Mouse (Mus musculus) heart, postnatal 10 days (tissue): Measurements from ENCODE around the gene Atf7ip. TPM values are rescaled to one million over a fixed set of nuclear protein-coding genes. Genes with fewer than 3 reads are reported as not detected.

Experiments
- DNase-seq, 2 experiments: peaks; one replicate each; pipeline ENCODE4 v3.0.0; 2021
- intact Hi-C: fragments of 180-260 bp; cut with DNase I; formaldehyde crosslinking; loops from one replicate; pipeline ENCODE4 v1.15.1; 2025
- total RNA-seq, 2 experiments: library from RNA; stranded (reverse); gene quantifications; 2 replicates each; pipeline ENCODE4 v1.2.3; 2021

Atf7ip gene
- total RNA-seq, 2 experiments from 2014 or later, result 93.8 to 103 TPM

DNA sequence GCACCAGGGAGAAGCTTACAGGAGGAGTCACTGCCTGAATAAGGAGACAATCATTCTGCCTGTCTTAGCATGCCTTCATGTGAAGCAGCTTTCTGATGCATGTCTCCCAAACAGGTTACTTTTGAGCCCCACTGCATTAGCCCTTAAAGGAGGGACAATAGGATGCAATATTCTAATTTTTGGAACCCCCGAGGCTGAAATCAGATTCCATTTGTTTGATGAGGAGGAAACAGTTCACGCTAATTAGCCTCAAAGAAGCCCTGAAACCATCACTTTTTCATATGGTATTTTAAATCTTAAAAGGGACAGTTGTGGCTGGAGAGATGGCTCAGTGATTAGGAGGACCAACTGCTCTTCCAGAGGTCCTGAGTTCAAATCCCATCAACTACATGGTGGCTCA, 22.4 kb upstream of the Atf7ip start:
- intact Hi-C loops, result no loop called here
- DNase-seq, result no peak

DNA sequence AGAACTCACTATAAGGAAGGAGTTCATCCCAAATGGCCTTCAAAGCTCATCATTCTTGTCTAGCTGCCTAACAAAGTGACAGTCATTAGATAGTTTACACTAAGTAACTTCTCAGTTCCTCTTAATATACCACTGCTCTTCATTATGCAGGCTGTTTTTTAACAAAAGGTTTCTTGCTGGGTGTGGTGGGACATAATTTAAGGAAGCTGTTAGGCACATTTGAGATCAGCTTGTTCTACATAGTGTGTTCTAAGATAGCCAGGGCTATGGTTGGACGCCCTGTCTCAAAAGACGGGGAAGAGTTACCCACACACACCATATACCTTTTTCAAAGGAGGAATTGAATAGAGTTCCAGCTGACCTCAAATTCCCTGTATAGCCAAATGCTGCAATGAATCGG, 21.9 kb upstream of the Atf7ip start:
- intact Hi-C loops, result no loop called here
- DNase-seq, result no peak

DNA sequence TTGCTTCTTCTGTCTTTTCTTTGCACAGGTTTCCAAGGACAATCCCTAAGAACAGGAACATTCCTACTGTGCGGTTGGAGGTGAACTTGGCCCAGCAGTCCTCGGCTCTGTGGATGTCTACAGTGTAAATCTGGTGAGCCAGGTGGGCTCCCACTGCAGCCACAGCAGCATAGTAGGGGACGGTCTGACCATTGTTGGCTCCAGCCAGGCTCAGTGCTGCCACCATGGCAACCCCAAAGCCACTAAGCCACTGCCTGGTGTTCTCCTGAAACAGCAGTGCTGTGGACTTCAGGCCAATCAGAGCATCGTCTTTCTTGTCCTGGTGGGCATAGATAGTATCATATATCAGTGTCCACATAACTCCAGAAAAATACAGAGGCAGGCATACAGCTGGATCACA, 19.8 kb upstream of the Atf7ip start:
- DNase-seq, result no peak
- intact Hi-C loops, result no loop called here

DNA sequence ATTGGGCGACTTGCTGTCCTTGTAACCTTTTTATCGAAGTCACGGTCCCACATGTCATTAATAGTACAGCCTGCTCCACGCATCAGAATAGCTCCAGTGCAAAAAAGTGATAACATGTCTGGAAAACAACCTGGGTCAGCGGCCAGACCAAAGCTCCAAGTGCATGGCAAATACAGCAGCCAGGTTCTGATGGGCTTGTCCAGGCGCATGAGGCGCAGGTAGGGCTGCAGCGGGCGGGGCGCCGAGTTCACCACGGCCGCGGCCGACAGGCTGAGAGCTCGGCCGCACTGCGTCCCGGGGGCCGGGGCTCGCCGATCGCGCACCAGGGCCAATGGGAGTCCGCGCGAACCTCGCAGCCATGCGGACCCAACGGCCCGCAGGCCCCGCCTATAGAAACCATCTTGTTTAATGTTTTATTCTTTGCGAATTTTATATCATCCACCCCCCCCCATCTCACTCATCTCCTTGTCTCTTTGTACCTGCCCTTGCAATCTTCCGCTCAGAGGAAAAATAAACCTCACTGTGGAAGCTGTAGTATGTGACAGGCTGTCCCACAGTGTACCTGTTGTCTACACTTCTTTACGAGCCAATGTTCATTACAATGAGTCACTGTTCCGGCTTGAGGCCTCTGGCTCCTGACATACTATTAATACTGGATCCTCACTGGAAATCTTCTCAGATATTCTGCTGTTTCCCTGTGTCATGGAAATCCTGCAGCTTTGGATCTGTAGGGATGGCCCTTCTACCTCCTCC, 19.0 kb upstream of the Atf7ip start:
- no peak for DNase-seq
- intact Hi-C loops, result no loop called here

- intact Hi-C loops, result no loop called here
These were observed 18.4 kb upstream of the Atf7ip start for GRCm38 (mm10) chr6:136487554-136487950.

DNA sequence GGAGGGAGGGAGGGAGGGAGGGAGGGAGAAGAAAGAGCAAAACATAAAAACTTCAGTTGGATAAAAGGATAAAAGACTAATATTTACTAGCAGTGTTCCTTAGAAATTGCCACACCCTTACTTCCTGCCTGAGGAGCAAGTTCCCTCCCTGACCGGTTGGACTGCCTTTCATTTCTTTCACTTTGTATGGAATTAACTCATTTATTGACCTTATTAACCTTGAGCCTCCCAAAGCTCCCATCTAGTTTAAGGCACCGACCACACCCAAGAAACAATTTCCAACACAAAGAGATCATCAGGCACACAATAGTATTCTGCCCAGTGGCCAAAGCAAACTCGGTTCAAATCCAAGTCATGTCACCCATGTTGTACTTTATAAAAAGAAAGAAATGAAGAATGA, 16.1 kb upstream of the Atf7ip start:
- DNase-seq, result no peak
- intact Hi-C loops, result loop anchor here (2.0 kb wide), 1 partner anchor 27 kb away; no protein-coding TSS in a partner anchor

More at GRCm38 (mm10) chr6:136487554-136487950, 18.4 kb upstream of the Atf7ip start:
- no peak for DNase-seq

DNA sequence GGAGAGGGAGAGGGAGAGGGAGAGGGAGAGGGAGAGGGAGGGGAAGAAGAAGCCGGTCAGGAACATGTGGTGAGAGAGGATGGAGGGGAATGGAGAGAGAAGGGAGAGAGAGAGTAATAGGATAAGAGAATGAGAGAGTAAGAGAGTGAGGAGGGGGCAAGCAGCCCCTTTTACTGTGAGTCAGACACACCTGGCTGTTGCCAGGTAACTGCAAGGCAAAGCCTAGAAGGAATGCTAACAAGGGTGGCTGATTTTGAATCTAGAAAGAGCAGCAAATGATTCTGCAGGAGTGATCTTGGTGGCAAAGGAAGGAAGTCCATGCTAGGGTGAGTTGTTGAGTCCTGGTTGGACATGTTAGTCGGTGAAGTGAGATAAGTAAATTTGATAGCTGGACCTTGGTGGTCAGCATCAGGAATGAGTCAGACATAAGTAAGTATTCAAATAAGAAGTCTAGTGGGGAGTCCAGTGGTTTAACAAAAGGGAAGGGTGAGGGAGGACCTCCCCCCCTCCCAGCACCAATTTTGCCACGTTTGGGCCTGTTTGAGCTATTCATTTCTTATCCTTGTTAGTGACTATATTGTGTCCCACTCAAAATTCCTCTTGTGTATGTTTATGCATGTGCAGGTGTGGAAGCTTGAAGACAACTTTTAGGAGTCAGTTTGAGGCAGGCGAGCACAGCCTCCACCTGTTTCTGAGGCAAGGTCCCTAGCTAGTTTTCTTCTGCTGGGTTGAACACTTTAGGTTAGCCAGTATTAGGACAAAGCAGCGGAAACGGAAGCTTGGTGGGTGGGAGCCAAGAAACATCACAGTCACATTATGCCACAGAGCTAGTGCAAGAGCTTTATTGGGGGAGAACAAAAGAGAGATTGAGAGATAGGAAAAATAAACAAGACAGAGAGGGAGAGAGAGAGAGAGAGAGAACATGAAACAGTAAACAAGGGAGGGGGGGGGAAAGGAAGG, 15.2 kb upstream of the Atf7ip start:
- no peak for DNase-seq

DNA sequence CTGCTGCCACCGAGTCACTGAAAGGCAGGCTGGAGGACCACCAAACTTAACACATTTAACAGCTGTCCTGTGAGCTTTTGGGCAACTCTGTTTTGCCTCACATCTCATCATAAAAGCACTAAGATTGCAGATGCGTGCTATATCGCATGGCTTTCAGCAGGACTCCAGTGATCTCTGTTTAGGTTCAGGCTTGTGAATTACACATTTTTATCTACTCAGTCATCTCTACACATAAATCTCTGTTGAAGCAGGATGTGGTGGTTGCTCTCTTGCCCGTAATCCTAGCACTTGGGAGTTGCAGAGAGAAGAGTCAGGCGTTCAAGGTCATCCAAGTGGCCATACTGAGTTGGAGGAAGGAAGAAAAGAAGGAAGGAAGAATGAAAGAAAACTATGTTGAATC, 14.3 kb upstream of the Atf7ip start:
- no peak for DNase-seq
- intact Hi-C loops, result loop anchor here (2.0 kb wide), 1 partner anchor 25 kb away; no protein-coding TSS in a partner anchor

More for the DNA sequence above, 15.2 kb upstream of the Atf7ip start:
- intact Hi-C loops, result loop anchor here (2.0 kb wide), 1 partner anchor 26 kb away; no protein-coding TSS in a partner anchor

DNA sequence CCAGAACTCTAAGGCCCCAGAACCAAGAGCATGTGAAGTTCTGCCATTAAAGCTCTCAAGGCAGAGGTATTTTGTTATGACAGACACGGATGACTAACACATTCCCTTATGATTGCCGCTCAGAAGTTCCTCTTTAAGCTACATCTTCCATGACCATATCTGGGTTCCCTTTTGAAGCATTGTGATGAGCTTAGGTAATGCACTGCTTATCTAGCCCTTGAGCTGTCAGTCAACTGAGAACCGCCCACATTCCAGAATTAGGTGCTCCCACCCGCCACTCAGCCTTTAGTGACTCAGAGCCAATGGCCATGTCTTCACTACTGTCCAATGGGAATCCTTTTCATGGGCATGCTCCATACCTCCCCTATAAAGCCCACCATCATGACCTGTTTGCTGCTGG, 13.7 kb upstream of the Atf7ip start:
- intact Hi-C loops, result no loop called here
- no peak for DNase-seq

GRCm38 (mm10) chr6:136493486-136493885, 12.5 kb upstream of the Atf7ip start:
- DNase-seq, result no peak
- intact Hi-C loops, result no loop called here

DNA sequence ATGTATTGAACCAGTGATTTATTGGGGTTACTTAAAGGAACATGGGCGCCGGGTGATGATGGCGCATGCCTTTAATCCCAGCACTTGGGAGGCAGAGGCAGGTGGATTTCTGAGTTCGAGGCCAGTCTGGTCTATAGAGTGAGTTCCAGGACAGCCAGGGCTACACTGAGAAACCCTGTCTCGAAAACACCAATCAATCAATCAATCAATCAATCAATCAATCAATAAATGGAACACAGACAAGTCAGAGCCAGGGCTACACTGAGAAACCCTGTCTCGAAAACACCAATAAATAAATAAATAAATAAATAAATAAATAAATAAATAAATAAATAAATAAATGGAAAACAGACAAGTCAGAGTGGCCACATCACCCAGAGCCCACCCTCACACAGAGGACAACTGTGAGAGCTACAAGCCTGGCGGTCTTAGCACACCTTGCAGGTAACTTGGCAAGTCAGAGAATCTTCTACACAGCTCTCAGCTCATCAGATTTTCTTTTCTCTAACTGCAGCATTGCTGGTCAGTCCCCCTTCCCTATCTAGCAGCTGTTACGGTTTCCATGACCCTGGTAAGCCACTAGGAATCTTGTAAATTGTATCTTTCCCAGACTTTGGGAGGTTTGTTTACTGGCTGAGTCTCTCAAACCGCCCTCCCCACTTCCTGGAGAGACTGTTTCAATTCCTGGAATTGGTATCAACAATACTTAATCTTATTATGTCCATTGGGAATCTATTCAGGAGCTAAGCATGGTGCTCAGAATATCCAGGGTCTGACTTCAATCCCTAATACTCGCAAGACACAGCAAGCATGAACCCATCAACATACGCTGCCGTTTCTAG, 11.8 kb upstream of the Atf7ip start:
- intact Hi-C loops, result no loop called here
- DNase-seq, result no peak

DNA sequence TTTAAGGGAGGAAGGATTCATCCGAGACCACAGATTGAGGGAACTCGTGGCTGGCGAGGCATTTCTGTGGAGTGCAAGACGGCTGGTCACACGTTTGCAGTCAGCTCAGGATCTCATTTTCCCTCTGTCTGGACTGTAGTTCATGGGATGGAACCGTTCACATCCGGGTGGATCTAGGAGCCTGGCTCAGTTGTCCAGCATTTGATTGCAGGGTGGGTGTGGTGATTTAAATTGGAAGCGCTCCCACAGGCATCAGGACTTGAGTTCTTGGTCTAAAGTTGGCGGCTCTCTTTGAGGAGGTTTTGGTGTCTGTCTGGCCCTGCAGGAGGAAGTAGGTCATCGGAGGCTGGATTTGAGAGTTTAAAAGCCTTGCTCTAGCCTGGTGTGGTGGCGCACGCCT, 10.9 kb upstream of the Atf7ip start:
- intact Hi-C loops, result no loop called here

GRCm38 (mm10) chr6:136497744-136498143, 8.2 kb upstream of the Atf7ip start:
- intact Hi-C loops, result no loop called here

More for the DNA sequence above, 10.9 kb upstream of the Atf7ip start:
- no peak for DNase-seq

GRCm38 (mm10) chr6:136499292-136499977, 6.5 kb upstream of the Atf7ip start:
- DNase-seq, result no peak
- intact Hi-C loops, result no loop called here

More at GRCm38 (mm10) chr6:136497744-136498143, 8.2 kb upstream of the Atf7ip start:
- peak; percentile 40 for DNase-seq

DNA sequence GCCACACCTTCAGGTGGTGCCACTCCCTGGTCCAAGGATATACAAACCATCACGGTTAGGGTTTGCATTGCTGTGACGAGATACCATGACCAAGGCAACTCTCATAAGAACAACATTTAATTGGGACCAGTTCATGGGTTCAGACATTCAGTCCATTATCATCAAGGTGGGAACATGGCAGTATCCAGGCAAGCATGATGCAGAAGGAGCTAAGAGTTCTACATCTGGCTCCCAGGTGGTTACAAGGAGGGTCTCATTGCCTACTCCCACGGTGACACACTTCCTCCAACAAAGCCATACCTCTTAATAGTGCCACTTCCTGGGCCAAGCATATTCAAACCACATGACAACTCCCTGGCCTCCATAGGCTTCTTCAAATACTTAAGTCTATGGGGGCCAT, 2.7 kb downstream of the Atf7ip start:
- DNase-seq, result no peak
- intact Hi-C loops, result no loop called here

DNA sequence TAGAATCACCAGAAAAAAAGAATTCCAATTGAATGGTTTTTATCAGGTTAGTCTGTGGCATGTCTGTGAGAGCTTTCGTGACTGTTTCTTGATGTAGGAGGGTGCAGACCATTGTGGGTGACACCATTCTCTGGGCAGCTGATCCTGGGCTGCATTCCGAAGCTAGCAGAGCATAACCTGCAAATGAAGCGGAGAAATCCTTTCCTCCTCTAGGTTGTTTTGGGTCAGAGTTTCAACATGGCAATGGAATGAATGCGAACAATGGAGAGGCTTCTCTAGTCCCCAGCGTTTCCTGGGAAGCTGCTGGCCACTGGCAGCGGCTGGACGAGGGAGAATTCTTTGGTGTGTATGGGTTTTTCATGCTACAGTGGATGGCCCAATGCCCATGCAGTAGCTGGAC, 5.0 kb downstream of the Atf7ip start:
- DNase-seq, result no peak
- intact Hi-C loops, result no loop called here

DNA sequence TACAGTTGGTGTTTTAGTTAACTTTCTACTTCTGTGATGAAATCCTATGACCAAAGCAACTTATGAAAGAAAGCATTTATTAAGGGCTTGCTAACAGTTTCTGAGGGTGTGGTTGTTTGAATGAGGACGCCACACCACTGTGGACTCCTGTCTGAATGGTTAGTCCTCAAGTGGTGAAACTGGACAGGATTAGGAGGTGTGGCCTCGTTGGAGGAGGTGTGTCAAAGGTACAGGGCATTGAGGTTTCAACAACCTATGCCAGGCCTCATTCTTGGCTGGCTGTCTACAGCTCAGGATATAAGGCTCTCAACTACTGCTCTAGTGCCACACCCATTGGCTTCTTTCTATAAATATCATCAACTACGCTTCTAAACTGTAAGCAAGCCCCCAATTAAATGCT, 6.4 kb downstream of the Atf7ip start:
- intact Hi-C loops, result no loop called here
- DNase-seq, result no peak

- no peak for DNase-seq
- intact Hi-C loops, result loop anchor here (2.0 kb wide), 2 partner anchors 26 to 94 kb away; no protein-coding TSS in a partner anchor
These were observed 10.7 kb downstream of the Atf7ip start for GRCm38 (mm10) chr6:136516626-136517025.

GRCm38 (mm10) chr6:136517221-136517620, 11.3 kb downstream of the Atf7ip start:
- DNase-seq, result no peak
- intact Hi-C loops, result loop anchor here (2.0 kb wide), 2 partner anchors 26 to 94 kb away; no protein-coding TSS in a partner anchor
